Mouse (Mus musculus) heart, postnatal 25 days (tissue): ENCODE results near the gene Olfr315. TPM values are rescaled to one million over a fixed set of nuclear protein-coding genes. Genes with fewer than 3 reads are reported as not detected.
"Not testable (repeated sequence)": the region's sequence is repeated elsewhere in the genome, so short reads cannot be mapped to it uniquely, and the experiment has no call there.

Experiments used
- DNase-seq: peaks from one replicate; pipeline ENCODE4 v3.0.0; 2022; ENCODE audit warnings: low spot score
- intact Hi-C: fragments of 180-260 bp; cut with DNase I; formaldehyde crosslinking; loops from one replicate; pipeline ENCODE4 v1.15.1; 2025
- total RNA-seq, 2 experiments: library from RNA; stranded (reverse); gene quantifications; 2 replicates each; pipeline ENCODE4 v1.2.3; 2021

Gene Olfr315
- total RNA-seq: not detected

DNA sequence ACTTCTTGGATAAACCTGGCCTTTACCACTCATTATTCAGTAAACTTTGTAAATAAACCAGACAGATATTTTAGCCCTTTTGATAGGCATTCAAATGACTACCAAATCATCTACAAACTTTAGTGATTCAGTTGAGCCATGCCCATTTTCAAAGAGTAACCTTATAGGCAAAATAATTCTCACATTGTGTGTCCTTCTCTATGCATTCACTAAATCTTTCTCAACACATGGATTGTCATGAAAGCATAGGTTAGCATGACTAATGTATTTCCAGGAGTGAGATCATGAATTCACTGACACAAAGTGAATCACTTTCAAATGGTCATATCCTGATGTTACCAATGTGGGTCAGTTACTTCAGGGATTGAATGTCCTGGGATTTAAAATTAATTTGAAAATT lies at the start of gene Olfr315:
Gene Olfr315, plus strand, starts transcription at position 301 of the 400 bp plus-strand sequence.
- DNase-seq: no peak
- intact Hi-C loops: no loop called here

- no peak for DNase-seq
- intact Hi-C loops: no loop called here
These were observed 49.1 kb upstream of the Olfr315 start, which contains the start of gene Olfr318 for GRCm38 (mm10) chr11:58723914-58724313. Olfr318 (minus strand) TSS chr11:58724014.

- DNase-seq, intact Hi-C loops: not testable (repeated sequence)
These were observed 44.9 kb upstream of the Olfr315 start for GRCm38 (mm10) chr11:58727896-58728650.

DNA sequence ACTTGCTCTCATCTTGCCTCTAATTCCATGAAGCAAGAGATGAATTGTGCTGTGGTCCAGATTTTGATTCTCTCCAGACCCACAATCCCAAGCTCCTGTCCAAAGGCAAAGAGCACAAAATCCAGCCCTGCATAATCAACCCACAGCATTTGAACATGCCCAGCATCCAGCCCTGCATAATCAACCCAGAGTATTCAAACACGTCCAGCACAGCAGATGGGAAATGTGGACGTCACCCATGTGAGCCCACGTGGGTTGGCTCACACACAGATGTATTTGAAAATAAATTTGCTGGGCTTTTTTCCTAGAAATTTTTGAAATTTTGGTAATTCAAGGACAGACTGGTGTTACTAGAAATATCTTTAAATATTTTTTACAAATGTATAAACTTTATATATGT lies 39.6 kb upstream of the Olfr315 start:
- DNase-seq: no peak
- intact Hi-C loops: no loop called here

DNA sequence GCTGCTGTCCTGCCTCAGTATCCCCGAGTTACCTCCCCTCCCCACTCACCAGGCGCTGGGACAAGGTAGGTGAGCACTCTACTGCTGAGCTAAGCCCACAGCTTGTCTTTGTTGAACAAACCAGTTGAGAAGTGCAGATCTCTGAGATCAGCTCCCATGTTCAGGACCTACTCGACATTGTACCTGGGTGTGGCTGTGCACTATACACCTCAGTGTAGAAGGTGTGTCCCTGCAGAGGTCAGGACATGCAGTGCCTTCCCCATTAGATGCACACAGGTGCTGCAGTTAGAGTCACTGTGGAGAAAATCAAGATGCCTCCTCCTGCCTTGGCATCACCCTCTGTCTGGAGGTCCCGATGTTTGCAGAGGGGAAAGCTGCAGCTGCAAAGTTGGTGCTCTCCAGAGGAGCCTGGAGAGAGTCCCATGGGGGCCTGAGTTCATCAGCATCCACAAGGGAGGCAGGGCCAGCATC lies 34.2 kb upstream of the Olfr315 start, which contains the start of gene Olfr317:
Gene Olfr317, minus strand, starts transcription at position 421 of the 471 bp plus-strand sequence.
- DNase-seq: no peak

DNA sequence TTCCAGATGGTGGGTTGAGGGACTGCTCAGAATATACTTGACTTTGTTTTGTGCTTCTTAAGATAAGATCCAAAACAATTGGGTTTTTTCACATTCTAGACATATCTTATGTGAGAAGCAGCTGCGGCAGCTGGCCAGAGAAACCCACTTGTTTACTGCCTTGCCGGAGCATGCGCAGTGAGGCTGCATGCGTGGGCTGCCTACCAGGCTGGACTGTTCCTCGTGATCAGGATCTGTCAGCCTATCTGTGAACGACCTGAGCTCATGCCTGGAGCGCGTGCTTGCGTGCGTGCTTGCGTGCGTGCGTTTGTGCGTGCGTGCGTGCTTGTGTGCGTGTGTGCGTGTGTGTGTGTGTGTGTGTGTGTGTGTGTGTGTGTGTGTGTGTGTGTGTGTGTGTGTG lies 21.9 kb upstream of the Olfr315 start:
- intact Hi-C loops, DNase-seq: not testable (repeated sequence)

More for the DNA sequence above, 34.2 kb upstream of the Olfr315 start, which contains the start of gene Olfr317:
- intact Hi-C loops: no loop called here

DNA sequence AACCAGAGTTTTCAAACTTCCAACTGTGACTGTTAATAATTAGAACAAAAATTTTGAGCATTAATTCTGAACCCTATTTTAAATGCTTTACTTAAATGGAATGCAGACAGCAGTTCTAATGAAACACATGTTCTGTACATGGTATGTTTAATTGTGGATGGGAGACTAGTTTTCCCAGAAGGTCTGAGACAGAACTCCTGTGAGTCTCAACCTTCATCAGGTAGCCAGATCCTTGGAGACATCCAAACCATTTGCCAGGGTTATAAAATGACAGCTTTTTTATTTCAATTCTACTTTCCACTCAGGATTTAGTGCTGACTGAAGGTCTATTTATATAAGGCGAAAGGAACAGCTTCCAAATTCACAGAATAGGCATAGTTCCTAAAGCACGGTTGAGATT lies 20.6 kb upstream of the Olfr315 start, which contains the start of gene Olfr316:
Gene Olfr316, plus strand, starts transcription at position 301 of the 400 bp plus-strand sequence.
- intact Hi-C loops: no loop called here

GRCm38 (mm10) chr11:58782480-58783089 lies 9.6 kb downstream of the Olfr315 start, which contains the start of gene Olfr314:
Olfr314 (plus strand) TSS chr11:58782952.
- no peak for DNase-seq

More for the DNA sequence above, 20.6 kb upstream of the Olfr315 start, which contains the start of gene Olfr316:
- DNase-seq: no peak

DNA sequence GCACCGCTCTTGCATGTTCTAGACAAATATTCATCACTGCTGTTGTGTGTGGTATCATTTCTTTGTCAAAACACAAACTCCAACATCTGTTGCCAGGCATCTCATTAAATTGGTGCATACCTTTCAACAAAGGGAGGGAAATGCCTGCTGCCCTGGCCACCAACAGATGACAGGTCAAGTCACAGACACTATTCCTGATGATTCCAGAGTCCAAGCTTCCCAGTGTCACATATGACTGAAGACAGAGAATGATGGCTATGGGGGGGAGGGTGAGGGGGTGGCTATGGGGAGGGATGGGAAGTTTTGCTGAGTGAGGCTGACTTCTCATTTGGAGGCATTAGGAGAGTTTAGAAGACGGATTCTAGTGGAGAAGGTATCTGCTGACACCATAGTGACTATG lies 11.2 kb downstream of the Olfr315 start:
- DNase-seq: no peak
- intact Hi-C loops: no loop called here

More at GRCm38 (mm10) chr11:58782480-58783089, 9.6 kb downstream of the Olfr315 start, which contains the start of gene Olfr314:
- intact Hi-C loops: no loop called here

GRCm38 (mm10) chr11:58787651-58788050 lies 14.7 kb downstream of the Olfr315 start:
- intact Hi-C loops: no loop called here
- no peak for DNase-seq

DNA sequence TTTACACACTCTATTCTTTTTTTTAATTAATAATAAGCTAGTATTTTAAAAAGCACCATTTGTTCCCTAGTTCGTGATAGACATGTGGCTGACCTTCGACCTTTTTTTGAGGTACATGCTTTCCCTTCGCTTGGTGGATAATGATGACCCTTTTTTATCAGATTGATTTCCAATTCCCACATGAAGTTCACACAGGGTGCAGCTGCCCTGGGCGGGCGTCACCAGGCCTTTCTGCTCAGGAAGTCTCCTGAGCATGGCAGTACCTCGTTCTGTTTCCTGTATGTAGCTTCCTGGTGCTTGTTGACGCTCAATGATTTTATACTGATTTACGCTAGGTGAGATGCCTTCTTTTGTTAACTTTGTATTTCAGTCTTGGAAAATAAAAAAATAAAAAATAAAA lies 15.4 kb downstream of the Olfr315 start:
- intact Hi-C loops: no loop called here
- no peak for DNase-seq

DNA sequence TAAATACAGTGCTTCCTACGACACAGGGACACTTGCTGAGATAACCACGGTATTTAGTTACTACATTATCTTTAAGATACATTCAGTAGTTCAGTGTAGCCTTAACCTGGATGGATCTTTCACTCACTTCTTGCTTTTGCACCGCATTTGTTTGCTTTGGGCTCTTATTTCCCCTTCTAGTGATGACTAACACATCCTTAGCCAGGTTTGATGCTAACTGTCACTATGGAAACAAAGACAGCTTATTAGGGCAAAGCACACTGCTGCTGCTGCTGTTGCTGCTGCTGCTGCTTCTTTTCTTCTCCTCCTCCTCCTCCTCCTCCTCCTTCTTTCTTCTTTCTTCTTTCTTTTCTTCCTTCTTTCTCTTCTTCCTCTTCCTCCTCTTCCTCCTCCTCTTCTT lies 16.5 kb downstream of the Olfr315 start:
- no peak for DNase-seq
- intact Hi-C loops: no loop called here

DNA sequence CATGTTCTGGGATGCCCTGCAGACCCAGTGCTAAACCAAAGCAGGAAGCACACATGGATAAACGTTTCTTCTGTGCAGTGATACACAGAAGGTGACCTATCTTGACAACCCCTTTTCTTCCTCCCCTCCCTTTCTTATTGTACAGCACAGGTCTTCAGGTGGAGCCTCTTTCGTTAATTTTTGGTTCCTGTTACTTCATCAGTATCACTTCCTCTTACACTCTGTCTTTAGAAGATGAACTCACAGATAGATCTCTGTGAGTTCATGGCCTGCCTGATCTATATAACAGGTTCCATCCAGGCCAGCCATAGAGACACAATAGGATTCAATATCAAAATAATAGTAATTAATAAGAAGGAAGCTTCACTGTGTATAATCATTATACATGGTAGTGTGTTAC lies 17.1 kb downstream of the Olfr315 start:
- intact Hi-C loops: no loop called here
- DNase-seq: no peak

DNA sequence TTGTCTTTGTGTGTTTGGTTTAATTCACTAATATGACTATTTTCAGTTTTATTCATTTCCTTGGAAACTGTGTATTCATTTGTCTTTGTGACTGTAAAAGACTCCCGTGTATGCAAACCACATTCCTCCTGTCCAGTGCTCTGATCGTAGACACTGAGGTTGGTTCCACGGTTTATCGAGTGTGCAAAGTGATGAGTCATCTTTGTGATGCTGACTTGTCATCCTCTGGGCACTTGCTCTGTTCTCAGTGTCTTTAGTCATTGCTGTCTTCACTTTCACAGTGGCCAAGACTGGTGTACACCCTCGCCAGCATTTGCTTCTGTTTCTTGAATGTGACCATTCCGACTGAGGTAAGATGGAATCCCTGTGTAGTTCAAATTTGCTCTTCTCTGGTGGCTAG lies 17.7 kb downstream of the Olfr315 start:
- DNase-seq: no peak

GRCm38 (mm10) chr11:58795856-58796255 lies 22.9 kb downstream of the Olfr315 start:
- intact Hi-C loops: no loop called here
- DNase-seq: no peak

More for the DNA sequence above, 17.7 kb downstream of the Olfr315 start:
- intact Hi-C loops: no loop called here

GRCm38 (mm10) chr11:58796850-58797249 lies 23.9 kb downstream of the Olfr315 start:
- DNase-seq: no peak
- intact Hi-C loops: no loop called here

GRCm38 (mm10) chr11:58799747-58800146 lies 26.8 kb downstream of the Olfr315 start:
- no peak for DNase-seq
- intact Hi-C loops: no loop called here

DNA sequence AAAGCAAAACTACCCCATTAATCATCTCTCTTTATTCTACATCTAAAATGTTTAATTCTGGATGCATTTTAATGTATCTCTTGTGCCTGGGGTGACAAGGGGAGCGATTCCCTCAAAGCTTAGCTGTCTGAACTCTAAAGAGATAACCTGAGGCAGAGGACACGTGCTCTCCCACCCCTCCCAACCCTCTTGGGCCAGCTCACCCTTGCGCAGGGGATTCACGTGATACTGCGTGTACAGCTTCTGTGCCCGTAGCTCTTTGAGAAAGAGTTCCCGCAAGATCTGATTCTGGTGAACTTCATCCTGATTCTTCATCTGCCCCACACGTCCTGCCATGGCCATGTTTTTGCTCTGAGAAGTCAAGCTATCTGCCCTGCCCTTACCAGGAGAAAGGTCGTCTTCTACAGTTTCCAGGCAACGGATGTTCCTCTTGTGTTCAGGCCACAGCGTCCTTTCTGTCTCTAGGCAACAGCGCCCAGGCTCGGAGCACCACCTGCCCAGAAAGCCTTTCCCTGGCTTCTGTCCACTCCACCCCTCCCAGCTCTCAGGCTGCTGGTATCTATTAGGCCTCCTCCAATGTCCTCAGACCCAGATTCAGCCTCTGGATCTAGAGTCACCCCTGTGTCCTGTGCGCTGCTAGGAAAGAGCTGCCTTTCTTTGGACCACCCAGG lies 28.7 kb downstream of the Olfr315 start, which contains the start of gene Fam183b:
Gene Fam183b, minus strand, starts transcription at position 403 of the 671 bp plus-strand sequence.
- no peak for DNase-seq
- intact Hi-C loops: no loop called here

- no peak for DNase-seq
- intact Hi-C loops: no loop called here
These were observed 30.9 kb downstream of the Olfr315 start for GRCm38 (mm10) chr11:58803871-58804270.

- no peak for DNase-seq
- intact Hi-C loops: no loop called here
These were observed 31.4 kb downstream of the Olfr315 start for GRCm38 (mm10) chr11:58804393-58804792.
